Mouse (Mus musculus) heart, embryonic 12.5 days (tissue): ENCODE results near the gene Tmem182. TPM values are rescaled to one million over a fixed set of nuclear protein-coding genes. Genes with fewer than 3 reads are reported as not detected.

Experiments used
- ATAC-seq: fragments of 200-750 bp; cut with Nextera tagmentation; 2 replicates; pipeline ENCODE4 v1.8.0; 2017; ENCODE audit warnings: moderate TSS enrichment, moderate library complexity; ENCODE audit not compliant: insufficient number of reproducible peaks, low FRiP score
- H3K27ac ChIP-seq: fragments of 300-500 bp; sonication (generic); 2 replicates; pipeline ENCODE4 v1.5.1; 2016; ENCODE audit warnings: mild to moderate bottlenecking, moderate library complexity; ENCODE audit not compliant: poor library complexity, severe bottlenecking
- H3K27me3 ChIP-seq: fragments of 300-500 bp; sonication (generic); replicated peaks from 2 replicates; pipeline ENCODE4 v1.6.1; 2016; ENCODE audit warnings: mild to moderate bottlenecking, moderate library complexity
- H3K36me3 ChIP-seq: fragments of 300-500 bp; sonication (generic); 2 replicates; pipeline ENCODE4 v1.6.1; 2016; ENCODE audit warnings: mild to moderate bottlenecking, moderate library complexity
- H3K4me1 ChIP-seq: fragments of 300-500 bp; sonication (generic); replicated peaks from 2 replicates; pipeline ENCODE4 v1.6.1; 2016; ENCODE audit warnings: mild to moderate bottlenecking
- H3K4me2 ChIP-seq: fragments of 300-500 bp; sonication (generic); 2 replicates; pipeline ENCODE4 v1.6.1; 2016; ENCODE audit warnings: mild to moderate bottlenecking, moderate library complexity
- H3K4me3 ChIP-seq: fragments of 300-500 bp; sonication (generic); 2 replicates; pipeline ENCODE4 v1.5.1; 2016; ENCODE audit warnings: mild to moderate bottlenecking
- H3K9ac ChIP-seq: fragments of 300-500 bp; sonication (generic); 2 replicates; pipeline ENCODE4 v1.6.1; 2016; ENCODE audit warnings: mild to moderate bottlenecking, moderate library complexity
- H3K9me3 ChIP-seq: fragments of 300-500 bp; sonication (generic); replicated peaks from 2 replicates; pipeline ENCODE4 v1.6.1; 2016; ENCODE audit warnings: mild to moderate bottlenecking, moderate library complexity
- WGBS: fragments of 180-500 bp; shearing (Covaris S2); methylation state at CpG from one replicate; pipeline ENCODE4 v1.1.7; 2016; 5-methylcytosine and 5-hydroxymethylcytosine counted together
- polyA plus RNA-seq: library from polyadenylated mRNA; unstranded; fragments of >200 nt; fragmentation: Nextera tagmentation; extraction: Ambion mirVana; gene quantifications from 2 replicates; pipeline ENCODE4 v1.2.1, GENCODE M21; 2016

Gene Tmem182
- polyA plus RNA-seq, result 21.1 and 22.9 TPM in 2 replicates

GRCm38 (mm10) chr1:40805351-40805750, at the start of gene Tmem182:
Tmem182 (plus strand) TSS chr1:40805601.
- Histone ChIP-seq H3K9me3 (no peaks in the 10 kb centered on the region), H3K4me2 (peak within 1 kb of the TSS; percentile 55), H3K4me1 (peaks cover 17% of the 10 kb centered on the region), H3K27me3 (no peaks in the 10 kb centered on the region), H3K4me3 (peak within 1 kb of the TSS; percentile 7), H3K9ac (no peak within 1 kb of the TSS; the same call in 1 of the 2 replicates), H3K27ac (peak within 1 kb of the TSS; percentile 90), H3K36me3 (no peaks in the 10 kb centered on the region)
- WGBS, result 31% methylated on average over 9 of the region's 9 CpGs
- no peak for ATAC-seq

GRCm38 (mm10) chr1:40759751-40760445, 45.5 kb upstream of the Tmem182 start:
- Histone ChIP-seq H3K36me3 (no peaks in the 10 kb centered on the region), H3K27ac (no peak overlapping the region), H3K4me3 (no peak overlapping the region), H3K4me1 (no peaks in the 10 kb centered on the region), H3K9ac (no peak overlapping the region), H3K4me2 (no peak overlapping the region), H3K27me3 (no peaks in the 10 kb centered on the region), H3K9me3 (no peaks in the 10 kb centered on the region)
- WGBS, result 87% methylated on average over 6 of the region's 6 CpGs
- ATAC-seq, result no peak

- no peak overlapping the region for H3K4me2 ChIP-seq
- 93% methylated on average over 1 of the region's 1 CpGs for WGBS
- H3K9ac ChIP-seq, result no peak overlapping the region
- H3K27ac ChIP-seq, result no peak overlapping the region
- H3K36me3 ChIP-seq, result no peaks in the 10 kb centered on the region
- no peaks in the 10 kb centered on the region for H3K27me3 ChIP-seq
- no peaks in the 10 kb centered on the region for H3K4me1 ChIP-seq
- ATAC-seq, result no peak
- no peaks in the 10 kb centered on the region for H3K9me3 ChIP-seq
- H3K4me3 ChIP-seq, result no peak overlapping the region
These were observed 41.4 kb upstream of the Tmem182 start for GRCm38 (mm10) chr1:40764042-40764441.

- Histone ChIP-seq H3K4me3 (no peak overlapping the region), H3K4me1 (no peaks in the 10 kb centered on the region), H3K27ac (no peak overlapping the region), H3K9ac (no peak overlapping the region), H3K27me3 (no peaks in the 10 kb centered on the region), H3K4me2 (no peak overlapping the region), H3K36me3 (no peaks in the 10 kb centered on the region), H3K9me3 (no peaks in the 10 kb centered on the region)
- no peak for ATAC-seq
- WGBS, result 73% methylated on average over 15 of the region's 15 CpGs
These were observed 40.6 kb upstream of the Tmem182 start for GRCm38 (mm10) chr1:40764701-40765275.

GRCm38 (mm10) chr1:40765521-40765920, 39.9 kb upstream of the Tmem182 start:
- Histone ChIP-seq H3K4me3 (no peak overlapping the region), H3K27ac (no peak overlapping the region), H3K9me3 (no peaks in the 10 kb centered on the region), H3K4me1 (no peaks in the 10 kb centered on the region), H3K36me3 (no peaks in the 10 kb centered on the region), H3K4me2 (no peak overlapping the region), H3K9ac (no peak overlapping the region), H3K27me3 (no peaks in the 10 kb centered on the region)
- WGBS, result 86% methylated on average over 12 of the region's 12 CpGs
- no peak for ATAC-seq

- WGBS, result 79% methylated on average over 18 of the region's 18 CpGs
- no peak overlapping the region for H3K9ac ChIP-seq
- H3K36me3 ChIP-seq, result no peaks in the 10 kb centered on the region
- H3K27ac ChIP-seq, result no peak overlapping the region
- no peaks in the 10 kb centered on the region for H3K27me3 ChIP-seq
- no peaks in the 10 kb centered on the region for H3K4me1 ChIP-seq
- H3K9me3 ChIP-seq, result no peaks in the 10 kb centered on the region
- no peak for ATAC-seq
- no peak overlapping the region for H3K4me3 ChIP-seq
- H3K4me2 ChIP-seq, result no peak overlapping the region
These were observed 37.8 kb upstream of the Tmem182 start for GRCm38 (mm10) chr1:40767588-40767987.

GRCm38 (mm10) chr1:40768606-40769005, 36.8 kb upstream of the Tmem182 start:
- peaks cover 2% of the 10 kb centered on the region for H3K36me3 ChIP-seq
- no peak overlapping the region for H3K9ac ChIP-seq
- no peaks in the 10 kb centered on the region for H3K9me3 ChIP-seq
- H3K4me2 ChIP-seq, result no peak overlapping the region
- no peak for ATAC-seq
- WGBS, result 28% methylated on average over 6 of the region's 6 CpGs
- H3K4me1 ChIP-seq, result no peaks in the 10 kb centered on the region
- H3K27me3 ChIP-seq, result no peaks in the 10 kb centered on the region
- no peak overlapping the region for H3K4me3 ChIP-seq
- H3K27ac ChIP-seq, result no peak overlapping the region

GRCm38 (mm10) chr1:40769331-40769894, 36.0 kb upstream of the Tmem182 start:
- Histone ChIP-seq H3K27ac (no peak overlapping the region), H3K4me1 (no peaks in the 10 kb centered on the region), H3K4me3 (no peak overlapping the region), H3K27me3 (no peaks in the 10 kb centered on the region), H3K36me3 (peaks cover 8% of the 10 kb centered on the region), H3K4me2 (no peak overlapping the region), H3K9ac (no peak overlapping the region), H3K9me3 (no peaks in the 10 kb centered on the region)
- no peak for ATAC-seq
- 73% methylated on average over 4 of the region's 4 CpGs for WGBS

GRCm38 (mm10) chr1:40771196-40771970, 34.0 kb upstream of the Tmem182 start:
- Histone ChIP-seq H3K27ac (no peak overlapping the region), H3K4me1 (no peaks in the 10 kb centered on the region), H3K9me3 (no peaks in the 10 kb centered on the region), H3K36me3 (peaks cover 8% of the 10 kb centered on the region), H3K4me2 (no peak overlapping the region), H3K27me3 (no peaks in the 10 kb centered on the region), H3K4me3 (no peak overlapping the region), H3K9ac (no peak overlapping the region)
- WGBS, result 78% methylated on average over 7 of the region's 7 CpGs
- no peak for ATAC-seq

GRCm38 (mm10) chr1:40773234-40773633, 32.2 kb upstream of the Tmem182 start:
- peaks cover 8% of the 10 kb centered on the region for H3K36me3 ChIP-seq
- H3K9ac ChIP-seq, result no peak overlapping the region
- WGBS, result 79% methylated on average over 5 of the region's 5 CpGs
- no peaks in the 10 kb centered on the region for H3K4me1 ChIP-seq
- H3K9me3 ChIP-seq, result no peaks in the 10 kb centered on the region
- H3K27ac ChIP-seq, result no peak overlapping the region
- no peak overlapping the region for H3K4me3 ChIP-seq
- H3K4me2 ChIP-seq, result no peak overlapping the region
- no peaks in the 10 kb centered on the region for H3K27me3 ChIP-seq
- no peak for ATAC-seq

- Histone ChIP-seq H3K36me3 (peaks cover 14% of the 10 kb centered on the region), H3K27ac (no peak overlapping the region), H3K9ac (no peak overlapping the region), H3K4me3 (no peak overlapping the region), H3K4me2 (no peak overlapping the region), H3K9me3 (peaks cover 5% of the 10 kb centered on the region; the same call in 1 of the 2 replicates), H3K4me1 (no peaks in the 10 kb centered on the region), H3K27me3 (no peaks in the 10 kb centered on the region)
- WGBS, result 89% methylated on average over 10 of the region's 10 CpGs
- no peak for ATAC-seq
These were observed 31.4 kb upstream of the Tmem182 start for GRCm38 (mm10) chr1:40774040-40774439.
